Comparison of ENCODE assay signal across 30 mouse cellular contexts in genomic region chrX:99612130-99612759, GRCm38 (mm10).
DNase-seq lines count a peak whose midpoint lies in the region; ATAC-seq lines count a peak whose summit lies in the region.
"Had no signal": no experiment of that assay in that cellular context is flagged by ENCODE, and none has a peak within 500 bp of the region (broad histone marks: within the 10 kb centered on the region; RNA-seq: fewer than 3 reads in every experiment).

No protein-coding gene starts in this region.

- intact Hi-C loops in left cerebral cortex, postnatal 14 days (cut with DNase I), result no loop called here

- H3K36me3 ChIP-seq in embryonic facial prominence, embryonic 11.5 days (replicated peaks; ENCODE audit: control insufficient read depth, insufficient read depth, low read depth, low read length), result no peaks in the 10 kb centered on the region
- H3K36me3 ChIP-seq in limb, embryonic 11.5 days (ENCODE audit: control insufficient read depth, insufficient read depth, low read length), result no peaks in the 10 kb centered on the region
- H3K36me3 ChIP-seq in hindbrain, embryonic 16.5 days (ENCODE audit: control insufficient read depth, insufficient read depth, low read length), result no peaks in the 10 kb centered on the region
- H3K36me3 ChIP-seq: embryonic facial prominence, embryonic 13.5 days; G1E; hindbrain, embryonic 13.5 days; neural tube, embryonic 12.5 days; stomach, embryonic 15.5 days had no signal

- H3K27me3 ChIP-seq in embryonic facial prominence, embryonic 11.5 days (ENCODE audit: control insufficient read depth, insufficient read depth, low read length), result peaks cover 7% of the 10 kb centered on the region; the same call in 1 of the 2 replicates
- peaks cover 14% of the 10 kb centered on the region for H3K27me3 ChIP-seq in limb, embryonic 11.5 days (ENCODE audit: control insufficient read depth, insufficient read depth, low read length)
- H3K27me3 ChIP-seq in hindbrain, embryonic 16.5 days (replicated peaks; ENCODE audit: control insufficient read depth, insufficient read depth, low read length), result peaks cover 5% of the 10 kb centered on the region; the same call in 1 of the 2 replicates

- no peaks in the 10 kb centered on the region for H3K4me1 ChIP-seq in embryonic facial prominence, embryonic 11.5 days (ENCODE audit: control insufficient read depth, insufficient read depth, low read length)
- H3K4me1 ChIP-seq in limb, embryonic 11.5 days (ENCODE audit: control insufficient read depth, insufficient read depth, low read length), result 0 out of 2 replicates have a peak, but pooled peaks cover 2% of the 10 kb centered on the region
- H3K4me1 ChIP-seq in hindbrain, embryonic 16.5 days (ENCODE audit: control insufficient read depth, insufficient read depth, low read depth, low read length), result no peaks in the 10 kb centered on the region
- H3K4me1 ChIP-seq: embryonic facial prominence, embryonic 13.5 days; neural tube, embryonic 12.5 days; stomach, embryonic 15.5 days had no signal

- 57% methylated on average over 9 of the region's 9 CpGs for WGBS in embryonic facial prominence, embryonic 11.5 days
- 49% methylated on average over 9 of the region's 9 CpGs for WGBS in limb, embryonic 11.5 days
- 70% methylated on average over 9 of the region's 9 CpGs for WGBS in hindbrain, embryonic 16.5 days

- no peak overlapping the region for H3K4me3 ChIP-seq in embryonic facial prominence, embryonic 11.5 days (ENCODE audit: low read depth, low read length)
- no peak overlapping the region for H3K4me3 ChIP-seq in limb, embryonic 11.5 days (ENCODE audit: low read depth, low read length)
- no peak overlapping the region for H3K4me3 ChIP-seq in hindbrain, embryonic 16.5 days (ENCODE audit: low read length)
- H3K4me3 ChIP-seq: embryonic facial prominence, embryonic 13.5 days; erythroblast, embryonic 14.5 days; hindbrain, embryonic 13.5 days; neural tube, embryonic 12.5 days; stomach, embryonic 15.5 days had no signal

- no peak overlapping the region for H3K9ac ChIP-seq in embryonic facial prominence, embryonic 11.5 days (replicated peaks; ENCODE audit: low read length)
- H3K9ac ChIP-seq in limb, embryonic 11.5 days (ENCODE audit: low read length), result no peak overlapping the region
- no peak overlapping the region for H3K9ac ChIP-seq in hindbrain, embryonic 16.5 days (ENCODE audit: low read depth, low read length)
- H3K9ac ChIP-seq: embryonic facial prominence, embryonic 13.5 days; hindbrain, embryonic 13.5 days; liver, embryonic 14.5 days; neural tube, embryonic 12.5 days; stomach, embryonic 15.5 days had no signal

- peak; percentile 74 for ATAC-seq in embryonic facial prominence, embryonic 11.5 days (replicated peaks; ENCODE audit: insufficient number of reproducible peaks, low FRiP score, low TSS enrichment, low read depth)
- ATAC-seq in limb, embryonic 11.5 days (ENCODE audit: insufficient number of reproducible peaks, low FRiP score, low TSS enrichment, low read depth), result peak; percentile 77
- ATAC-seq in hindbrain, embryonic 16.5 days, result no peak
- ATAC-seq: forebrain, embryonic 16.5 days; midbrain, embryonic 16.5 days; Patski had no signal

- no peak overlapping the region for H3K4me2 ChIP-seq in embryonic facial prominence, embryonic 11.5 days (ENCODE audit: low read depth, low read length)
- no peak overlapping the region; the same call in 1 of the 2 replicates for H3K4me2 ChIP-seq in limb, embryonic 11.5 days (ENCODE audit: low read depth, severe bottlenecking)
- no peak overlapping the region for H3K4me2 ChIP-seq in hindbrain, embryonic 16.5 days (ENCODE audit: low read length)
- H3K4me2 ChIP-seq: embryonic facial prominence, embryonic 13.5 days; heart, embryonic 11.5 days; hindbrain, embryonic 13.5 days; neural tube, embryonic 12.5 days; stomach, embryonic 15.5 days had no signal

- no peak overlapping the region for H3K27ac ChIP-seq in embryonic facial prominence, embryonic 11.5 days (replicated peaks; ENCODE audit: low read depth, low read length)
- peak overlapping the region; percentile 52 for H3K27ac ChIP-seq in limb, embryonic 11.5 days (replicated peaks; ENCODE audit: low read depth, low read length)
- no peak overlapping the region for H3K27ac ChIP-seq in hindbrain, embryonic 16.5 days (ENCODE audit: low read depth, low read length)
- H3K27ac ChIP-seq: embryonic facial prominence, embryonic 13.5 days; hindbrain, embryonic 13.5 days; liver, embryonic 14.5 days; neural tube, embryonic 12.5 days; stomach, embryonic 15.5 days had no signal

- DNase-seq in embryo, embryonic 10 days (ENCODE audit: low spot score), result peak; percentile 28
- DNase-seq in embryo, embryonic 9.5 days (ENCODE audit: extremely low spot score), result no peak
- DNase-seq in MN1 (ENCODE audit: low spot score), result peak; percentile 45
- peak; percentile 48 for DNase-seq in embryonic facial prominence, embryonic 11.5 days (ENCODE audit: low spot score)
- DNase-seq in limb, embryonic 11.5 days (ENCODE audit: low spot score), result peak; percentile 45
- DNase-seq in cerebellum, postnatal 36 days, result no peak
- DNase-seq in left cerebral cortex, postnatal 14 days (ENCODE audit: low spot score in 2 of 2), result no peak
- DNase-seq: adrenal gland, postnatal 14 days; cerebellum, adult 18-20 months; cerebellum, postnatal 25 days; heart, postnatal 36 days; kidney, adult 11 months; kidney, postnatal 14 days; layer of hippocampus, adult 9-11 months; liver; lung, adult 2 months; lung, postnatal 10 days; right cerebral cortex, postnatal 25 days had no signal

- no peaks in the 10 kb centered on the region for H3K9me3 ChIP-seq in embryonic facial prominence, embryonic 11.5 days (replicated peaks; ENCODE audit: control insufficient read depth, low read length)
- H3K9me3 ChIP-seq in limb, embryonic 11.5 days (ENCODE audit: control insufficient read depth, low read length), result no peaks in the 10 kb centered on the region
- H3K9me3 ChIP-seq in hindbrain, embryonic 16.5 days (ENCODE audit: control insufficient read depth, low read length), result no peaks in the 10 kb centered on the region
- H3K9me3 ChIP-seq: embryonic facial prominence, embryonic 13.5 days; G1E; hindbrain, embryonic 13.5 days; neural tube, embryonic 12.5 days; stomach, embryonic 15.5 days had no signal

Comparison
In these comparisons a context has a peak if more than half of its experiments do, and no peak if none do; other contexts are left out.
1. DNase-seq: peak in embryo, embryonic 10 days (single experiment), MN1 (single experiment), embryonic facial prominence, embryonic 11.5 days (single experiment) and limb, embryonic 11.5 days (single experiment); none in embryo, embryonic 9.5 days (single experiment), cerebellum, postnatal 36 days (0 of 2) and left cerebral cortex, postnatal 14 days (0 of 2).